Mouse (Mus musculus) MEL-GATA-1-ER (cell line): ENCODE data around the gene Insr.

Experiments
- DNase-seq: peaks from one replicate; pipeline ENCODE4 v3.0.0-alpha.2; 2012; ENCODE audit warnings: low read depth; ENCODE audit errors: extremely low read depth

Gene Insr

GRCm38 (mm10) chr8:3275189-3275588 lies 4.2 kb downstream of the Insr start:
- DNase-seq: no peak

DNA sequence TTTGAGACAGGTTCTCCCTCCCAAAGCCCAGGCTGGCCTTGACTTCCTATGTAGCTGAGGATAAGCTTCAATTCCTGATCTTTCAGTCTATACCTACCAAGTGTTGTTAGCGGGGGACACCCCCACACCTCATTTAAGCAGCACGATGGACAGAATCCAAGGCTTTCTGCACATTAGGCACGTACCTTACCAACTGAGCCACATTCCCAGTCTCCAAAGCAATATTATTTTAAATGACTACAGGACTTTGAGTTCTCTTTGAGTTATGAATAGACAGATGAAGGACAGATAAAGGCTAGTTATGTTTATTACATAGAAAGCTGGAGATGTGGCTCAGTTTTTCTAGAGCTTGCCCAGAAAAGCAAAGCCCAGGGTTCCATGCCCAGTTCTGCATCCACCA lies 5.6 kb downstream of the Insr start:
- no peak for DNase-seq

DNA sequence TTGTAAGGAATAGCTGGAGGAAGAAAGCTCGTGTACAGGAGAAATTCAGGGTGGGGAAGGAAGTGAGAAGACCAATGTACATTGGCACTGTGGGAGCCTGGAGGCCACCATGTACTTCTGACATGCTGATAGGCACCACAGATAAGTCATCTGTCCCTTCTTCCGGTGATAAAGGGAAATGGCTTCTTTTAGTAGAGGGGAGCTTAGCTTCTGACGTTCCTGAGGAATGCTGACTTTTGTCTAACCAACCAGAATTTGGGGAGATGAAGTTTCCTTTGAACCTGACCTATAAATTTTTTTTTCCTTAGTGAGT lies 12.0 kb downstream of the Insr start:
- DNase-seq: no peak

DNA sequence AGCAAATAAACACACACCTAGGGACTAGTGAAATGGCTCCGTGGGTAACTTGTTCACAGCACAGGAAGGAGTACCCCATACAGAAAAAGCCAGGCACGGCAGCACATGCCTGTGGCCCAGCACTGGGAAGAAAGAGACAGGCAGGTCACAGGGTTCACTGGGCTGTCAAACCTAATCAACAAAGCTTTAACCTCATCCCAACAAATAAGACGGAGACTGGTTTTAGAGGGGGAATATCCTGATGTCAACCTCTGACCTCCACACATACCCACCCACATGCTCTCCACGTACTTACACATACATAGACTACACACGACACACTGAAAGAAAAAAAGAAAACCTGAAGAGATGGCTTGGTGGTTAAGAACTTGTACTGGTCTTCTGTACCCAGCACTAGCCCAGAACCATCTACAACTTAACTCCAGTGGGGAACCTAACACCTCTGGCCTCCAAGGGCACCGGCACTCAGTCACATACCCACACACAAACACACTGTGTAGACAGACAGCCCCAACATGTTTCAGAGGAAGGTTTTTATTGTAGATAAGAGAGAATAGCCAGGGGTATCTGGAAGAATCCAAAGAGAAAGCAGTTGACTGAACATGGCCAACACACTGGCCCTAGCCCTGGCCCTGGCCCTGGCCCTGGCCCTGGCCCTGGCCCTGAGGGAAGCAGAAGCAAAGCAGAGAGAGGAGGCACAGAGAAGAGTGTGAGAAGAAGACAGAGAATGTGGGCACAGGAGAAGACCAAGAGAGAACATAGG lies 12.6 kb downstream of the Insr start:
- no peak for DNase-seq

DNA sequence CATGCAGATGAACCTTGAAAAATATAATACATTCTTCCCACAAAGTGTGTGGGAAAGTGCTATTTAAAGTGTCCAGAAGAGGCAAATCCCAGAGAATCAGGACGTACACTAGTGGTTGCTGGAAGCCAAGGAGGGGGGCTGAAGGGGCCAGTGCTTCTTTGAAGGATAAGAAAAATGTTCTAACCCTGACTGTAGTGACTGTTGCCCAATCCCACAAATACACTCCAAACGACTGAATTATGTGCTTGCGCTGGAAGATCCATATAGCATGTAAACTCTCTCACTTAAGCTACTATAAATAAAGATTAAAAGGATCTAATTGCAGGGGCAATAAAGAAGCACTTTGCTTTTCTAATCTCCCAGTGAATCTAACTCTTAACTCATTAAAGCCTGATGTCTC lies 14.2 kb downstream of the Insr start:
- no peak for DNase-seq

- DNase-seq: no peak
Observed at GRCm38 (mm10) chr8:3262779-3263178, 16.6 kb downstream of the Insr start.

DNA sequence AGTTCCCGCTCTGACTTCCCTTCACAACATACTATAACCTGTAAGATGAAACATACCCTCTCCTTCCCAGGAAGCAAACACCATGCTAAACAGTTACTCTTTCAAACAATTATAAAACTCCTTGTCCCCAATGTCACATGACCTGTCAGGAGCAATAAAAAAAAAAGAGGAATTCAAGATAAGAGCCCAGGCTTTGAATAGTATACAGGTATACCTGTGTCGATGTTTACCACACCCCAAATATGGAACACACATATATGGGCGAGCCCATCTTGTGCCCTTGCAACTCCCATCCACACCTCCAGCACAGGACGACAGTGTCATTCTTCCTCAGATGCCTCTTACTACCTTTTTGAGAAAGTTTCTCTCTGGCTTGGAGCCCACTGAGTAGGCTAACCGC lies 18.3 kb downstream of the Insr start:
- no peak for DNase-seq

DNA sequence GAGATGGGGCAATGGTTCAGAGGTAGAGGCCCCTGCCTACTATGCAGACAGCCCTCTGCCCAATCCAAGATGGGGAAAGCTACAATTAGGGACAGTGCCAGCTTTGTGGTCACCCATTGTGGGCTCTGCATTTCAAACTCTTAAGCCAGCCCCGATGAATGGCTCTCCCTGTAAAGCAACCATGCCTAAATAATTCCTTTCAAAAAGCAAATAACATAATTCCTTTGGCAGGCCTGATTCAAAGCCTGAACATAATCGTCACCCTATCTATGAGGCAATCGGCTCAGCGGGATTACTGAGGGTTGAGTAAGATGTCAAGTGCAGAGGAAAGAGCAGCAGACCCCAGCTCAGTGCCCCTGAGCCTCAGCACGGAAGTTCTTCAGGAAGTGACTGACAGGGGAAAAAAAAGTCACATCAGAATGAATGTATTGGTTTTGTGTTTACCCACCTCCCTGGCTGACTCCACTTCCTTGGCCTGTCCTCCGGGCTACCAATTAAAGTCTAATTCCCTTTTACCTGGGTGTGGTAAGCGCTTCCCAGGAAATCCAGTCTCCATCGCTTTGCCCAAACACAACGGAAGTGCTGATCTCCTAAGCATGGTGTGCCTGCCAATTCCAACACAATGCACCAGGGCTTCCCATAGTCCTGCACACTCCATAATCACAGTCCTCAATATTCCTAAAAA lies 19.1 kb downstream of the Insr start:
- DNase-seq: no peak

DNA sequence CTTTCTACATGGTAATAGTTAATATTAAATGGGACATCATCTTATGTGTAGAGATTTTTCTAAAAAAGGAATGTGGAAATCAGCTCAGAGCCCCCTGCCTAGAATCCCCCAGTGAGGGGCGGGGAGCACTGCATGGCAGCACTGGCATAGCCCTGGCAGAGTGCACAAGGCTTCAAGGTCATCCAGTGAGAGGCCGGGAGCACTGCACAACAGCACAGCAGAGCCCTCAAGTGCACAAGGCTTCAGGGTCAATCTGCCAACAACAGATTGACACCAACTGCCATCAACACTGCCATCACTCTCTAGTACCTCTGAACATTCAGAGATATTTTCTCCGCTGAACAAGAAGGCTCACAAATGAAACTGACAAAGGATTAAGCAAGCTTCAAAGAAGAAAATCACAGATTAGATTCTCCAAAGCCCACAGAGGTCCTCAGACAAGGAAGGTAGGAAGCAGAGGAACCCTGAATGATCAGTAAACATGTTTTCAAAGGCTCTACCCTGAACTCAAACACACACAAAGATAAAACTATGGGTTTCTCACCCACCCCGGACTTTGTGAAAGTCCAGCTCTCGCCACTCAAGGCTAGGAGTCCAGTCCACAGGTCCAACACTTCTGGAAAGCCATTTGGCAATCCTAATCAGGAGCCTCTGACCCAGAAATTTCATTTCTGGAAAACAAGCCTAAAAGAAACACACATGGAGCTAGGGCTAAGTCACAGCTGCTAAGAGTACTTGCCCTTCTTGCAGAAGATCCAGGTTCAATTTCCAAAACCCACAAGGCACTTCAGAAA lies 23.1 kb downstream of the Insr start:
- no peak for DNase-seq

- no peak for DNase-seq
Observed at GRCm38 (mm10) chr8:3255321-3255720, 24.1 kb downstream of the Insr start.

GRCm38 (mm10) chr8:3253179-3253578 lies 26.2 kb downstream of the Insr start:
- DNase-seq: no peak

GRCm38 (mm10) chr8:3252665-3253064 lies 26.8 kb downstream of the Insr start:
- DNase-seq: no peak

DNA sequence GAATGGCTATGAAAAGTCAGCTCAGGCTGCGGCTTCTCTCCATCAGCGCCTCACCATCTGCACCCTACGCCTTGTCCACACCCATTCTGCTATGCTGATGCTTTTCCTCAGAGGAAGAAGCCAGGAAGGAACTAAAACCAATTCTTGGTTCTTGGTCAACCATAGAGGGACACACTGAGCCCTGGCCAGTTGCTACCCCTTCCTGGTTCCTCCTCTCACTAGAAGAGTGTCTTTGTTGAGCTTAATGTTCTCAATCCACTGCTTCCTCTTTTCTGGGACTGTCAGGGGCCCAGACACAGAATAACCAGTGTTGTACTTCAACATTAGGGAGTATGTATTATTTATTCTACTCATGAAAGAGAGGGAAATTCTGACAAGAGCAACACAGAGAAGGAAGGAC lies 28.3 kb downstream of the Insr start:
- DNase-seq: peak; percentile 21

- no peak for DNase-seq
Observed at GRCm38 (mm10) chr8:3249886-3250285, 29.5 kb downstream of the Insr start.

DNA sequence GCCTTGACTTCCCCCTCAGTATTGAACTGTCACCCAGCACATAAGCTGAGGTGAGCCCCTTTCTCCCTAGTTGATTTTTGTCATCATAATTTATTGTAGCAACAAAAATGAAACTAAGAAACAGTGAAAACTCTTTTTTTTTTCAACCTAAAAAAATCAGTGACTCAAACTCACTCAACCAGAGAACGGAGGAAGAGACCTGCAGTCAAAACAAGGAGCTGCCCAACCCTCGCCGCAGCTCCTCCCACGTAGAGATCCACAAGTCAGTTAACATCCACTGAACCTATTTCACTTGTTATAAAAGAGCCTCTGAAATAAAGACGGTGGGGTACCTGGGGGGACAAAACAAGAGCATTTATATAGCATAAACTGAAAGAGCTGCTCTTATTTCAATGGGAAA lies 30.7 kb downstream of the Insr start:
- DNase-seq: no peak

GRCm38 (mm10) chr8:3247129-3247528 lies 32.3 kb downstream of the Insr start:
- DNase-seq: no peak

DNA sequence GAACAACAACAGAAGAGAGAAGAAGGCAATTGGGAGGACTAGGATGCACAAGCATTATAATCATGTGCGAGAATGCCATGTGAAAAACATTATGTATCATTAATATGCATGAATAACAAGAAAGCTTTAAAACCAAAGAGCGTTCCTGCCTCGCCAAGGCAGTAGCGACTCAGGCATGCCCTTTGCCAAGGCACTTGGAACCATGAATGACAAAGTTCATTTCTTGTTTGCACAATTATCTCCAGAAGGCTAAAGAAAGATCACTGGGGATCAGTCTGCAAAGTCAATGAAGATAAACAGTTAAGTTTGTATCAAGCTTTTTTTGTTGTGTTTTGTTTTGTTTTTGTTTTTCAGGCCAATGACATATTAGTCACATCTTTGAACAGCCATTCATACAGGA lies 36.2 kb downstream of the Insr start:
- DNase-seq: no peak

GRCm38 (mm10) chr8:3240725-3241124 lies 38.7 kb downstream of the Insr start:
- DNase-seq: no peak

- DNase-seq: no peak
Observed at GRCm38 (mm10) chr8:3239641-3240040, 39.8 kb downstream of the Insr start.

DNA sequence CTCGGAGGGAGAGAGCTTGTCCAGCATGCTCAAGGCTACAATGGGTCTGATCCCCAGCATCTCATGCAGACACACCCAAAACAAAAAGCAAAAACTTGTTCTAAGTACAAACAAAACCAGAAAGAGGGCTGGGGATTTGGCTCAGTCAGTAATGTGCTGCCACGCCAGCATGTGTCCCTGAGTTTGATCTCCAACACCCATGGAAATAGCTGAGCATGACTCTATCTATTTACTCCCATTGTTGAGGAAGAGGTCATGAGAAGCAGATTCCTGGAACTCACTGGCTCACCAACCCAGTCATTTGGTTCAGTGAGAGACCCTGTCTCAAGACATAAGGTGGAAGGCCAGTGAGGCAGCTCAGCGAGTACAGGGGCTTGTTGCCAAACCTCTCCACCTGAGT lies 40.6 kb downstream of the Insr start:
- no peak for DNase-seq

DNA sequence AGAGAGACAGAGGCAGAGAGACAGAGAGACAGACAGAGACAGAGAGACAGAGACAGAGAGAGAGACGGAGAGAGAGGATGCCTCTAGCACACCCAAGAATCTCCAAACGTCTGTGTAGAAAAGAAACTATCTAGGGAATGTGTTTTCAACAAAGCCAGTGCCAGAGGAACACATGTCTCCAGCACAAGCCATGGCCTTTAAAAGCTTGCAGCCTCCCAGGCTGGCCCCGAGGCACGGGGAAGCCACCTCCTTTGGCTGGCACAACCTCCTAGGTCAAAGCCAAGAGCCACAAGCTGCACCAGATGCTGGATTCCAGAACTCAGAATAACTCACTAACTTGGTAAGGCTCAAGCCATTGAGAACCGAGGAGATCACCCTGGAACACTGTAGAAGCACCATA lies 42.1 kb downstream of the Insr start:
- no peak for DNase-seq

- DNase-seq: no peak
Observed at GRCm38 (mm10) chr8:3236277-3236676, 43.1 kb downstream of the Insr start.

DNA sequence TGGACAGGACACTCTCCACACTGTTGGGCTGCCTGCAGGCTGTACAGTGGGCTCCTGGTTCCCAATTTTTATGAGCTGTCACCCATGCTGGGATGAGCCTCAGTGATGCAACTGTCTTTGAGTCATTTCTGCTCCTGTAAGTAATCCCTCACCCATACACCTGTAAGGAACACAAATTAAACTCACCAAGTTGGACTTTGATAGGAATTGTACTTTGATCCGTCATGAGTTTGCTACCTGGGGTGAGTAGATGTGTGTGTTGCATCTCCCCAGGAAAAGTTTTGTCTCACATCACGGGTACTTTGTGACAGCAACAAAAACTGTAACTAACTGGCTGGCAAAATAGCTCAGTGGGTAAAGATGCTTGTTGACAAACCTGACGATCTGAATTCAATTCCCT lies 44.8 kb downstream of the Insr start:
- DNase-seq: no peak
